8 mouse cellular contexts compared by ENCODE assay signal in genomic region chr4:133011821-133012775, GRCm38 (mm10). TPM values are rescaled to one million over a fixed set of nuclear protein-coding genes. Genes with fewer than 3 reads are reported as not detected.
A peak's percentile ranks its signal among the peaks of the same experiment; 100 is the strongest.
DNase-seq lines count a peak whose midpoint lies in the region; ATAC-seq and TF ChIP-seq lines count a peak whose summit lies in the region.

No protein-coding gene starts in this region.

- H3K36me3 ChIP-seq in liver, postnatal 0 days (replicated peaks; ENCODE audit: insufficient read depth, low read length) = no peaks in the 10 kb centered on the region

- no peak for TF ChIP-seq CTCF in liver, postnatal 0 days (IDR thresholded peaks at IDR 0.05; ENCODE audit: low read depth)
- TF ChIP-seq CTCF in olfactory bulb, adult 2 months (IDR thresholded peaks at IDR 0.05; ENCODE audit: insufficient read depth, low read depth, low read length) = no peak

- no peak for TF ChIP-seq EP300 in liver, postnatal 0 days (IDR thresholded peaks at IDR 0.05; ENCODE audit: low read depth)

- 3% methylated on average over 60 of the region's 84 CpGs for WGBS in liver, postnatal 0 days (ENCODE audit: insufficient replicate concordance)
- under 1% methylated on average over 70 of the region's 84 CpGs for WGBS in olfactory bulb, adult 2 months

- DNase-seq in right cerebral cortex, postnatal 4 days = peak; percentile 66
- DNase-seq in right cerebral cortex, postnatal 25 days = no peak
- peak; percentile 78 to 80 for DNase-seq in cerebellum, postnatal 10 days
- DNase-seq in gastrocnemius, postnatal 14 days = peak; percentile 82
- DNase-seq in liver, postnatal 0 days = peak; percentile 73
- DNase-seq in c-Kit-positive CD71-positive TER-119-positive erythroid progenitor cells, embryonic 14.5 days (ENCODE audit: low spot score) = no peak

- peaks cover 24% of the 10 kb centered on the region for H3K4me1 ChIP-seq in liver, postnatal 0 days (ENCODE audit: insufficient read depth)
- H3K4me1 ChIP-seq in olfactory bulb, adult 2 months (ENCODE audit: control insufficient read depth, insufficient read depth, low read length) = peaks cover 46% of the 10 kb centered on the region

- H3K9ac ChIP-seq in liver, postnatal 0 days (replicated peaks) = peak overlapping the region; percentile 75

- H3K4me2 ChIP-seq in liver, postnatal 0 days (ENCODE audit: low read depth, low read length) = peak overlapping the region; percentile 95

- no peaks in the 10 kb centered on the region for H3K9me3 ChIP-seq in liver, postnatal 0 days (ENCODE audit: low read length)

- intact Hi-C loops in gastrocnemius, postnatal 14 days (cut with DNase I; ENCODE audit: low total_unique reads) = loop anchor here (2.0 to 5.0 kb wide), 3 partner anchors 45 to 285 kb away; no protein-coding TSS in a partner anchor

- ATAC-seq in inflammation-experienced regulatory T-cells, adult 6 months = peak; percentile 18
- peak; percentile 24 for ATAC-seq in liver, postnatal 0 days

- H3K4me3 ChIP-seq in liver, postnatal 0 days (ENCODE audit: low read depth, low read length) = peak overlapping the region; percentile 84
- H3K4me3 ChIP-seq in olfactory bulb, adult 2 months (ENCODE audit: insufficient read depth, low read depth, low read length) = peak overlapping the region; percentile 75

- peak overlapping the region; percentile 78 for H3K27ac ChIP-seq in liver, postnatal 0 days (ENCODE audit: low read depth)
- peak overlapping the region; percentile 82 for H3K27ac ChIP-seq in olfactory bulb, adult 2 months (ENCODE audit: insufficient read depth, low read depth, low read length)

- H3K27me3 ChIP-seq in liver, postnatal 0 days (ENCODE audit: insufficient read depth, low read length) = peaks cover 14% of the 10 kb centered on the region

- TF ChIP-seq POLR2A in olfactory bulb, adult 2 months (IDR thresholded peaks at IDR 0.05; ENCODE audit: insufficient read depth, low read depth, low read length) = no peak

RNA-seq across cellular contexts. Expression of gene Ahdc1, which starts 1.0 kb away (rescaled TPM):
- 10 to 100 TPM; 37.1 to 56.1 TPM for total RNA-seq in gastrocnemius, postnatal 14 days (2021)
- 1 to 10 TPM; 1.6 to 2.4 (median 2.4) TPM for polyA plus RNA-seq in inflammation-experienced regulatory T-cells, adult 6 months (2017; shearing (Covaris generic))
- polyA plus RNA-seq in liver, postnatal 0 days (2015; fragmentation: Nextera tagmentation; extraction: Ambion mirVana) = 0.76 and 0.87 TPM in 2 replicates
- not detected in 2 replicates for polyA plus RNA-seq in olfactory bulb, adult 2 months (2012; ENCODE audit: insufficient read depth, insufficient read length, low replicate concordance, missing spikeins)

RNA-seq across cellular contexts. Expression of gene Fgr, which starts 38.2 kb away (rescaled TPM):
- total RNA-seq in gastrocnemius, postnatal 14 days (2021) = under 1 TPM; 0.10 to 0.16 TPM
- 1 to 10 TPM; 1.9 to 6.6 (median 3.3) TPM for polyA plus RNA-seq in inflammation-experienced regulatory T-cells, adult 6 months (2017; shearing (Covaris generic))
- 3.8 and 4.0 TPM in 2 replicates for polyA plus RNA-seq in liver, postnatal 0 days (2015; fragmentation: Nextera tagmentation; extraction: Ambion mirVana)
- polyA plus RNA-seq in olfactory bulb, adult 2 months (2012; ENCODE audit: insufficient read depth, insufficient read length, low replicate concordance, missing spikeins) = not detected in 2 replicates

Comparison
In these comparisons a context has a peak if more than half of its experiments do, and no peak if none do; other contexts are left out.
1. DNase-seq: peak in right cerebral cortex, postnatal 4 days (single experiment), cerebellum, postnatal 10 days (2 of 2), gastrocnemius, postnatal 14 days (single experiment) and liver, postnatal 0 days (single experiment); none in right cerebral cortex, postnatal 25 days (single experiment) and c-Kit-positive CD71-positive TER-119-positive erythroid progenitor cells, embryonic 14.5 days (single experiment).